10 mouse cellular contexts compared by ENCODE assay signal in the genomic region with DNA sequence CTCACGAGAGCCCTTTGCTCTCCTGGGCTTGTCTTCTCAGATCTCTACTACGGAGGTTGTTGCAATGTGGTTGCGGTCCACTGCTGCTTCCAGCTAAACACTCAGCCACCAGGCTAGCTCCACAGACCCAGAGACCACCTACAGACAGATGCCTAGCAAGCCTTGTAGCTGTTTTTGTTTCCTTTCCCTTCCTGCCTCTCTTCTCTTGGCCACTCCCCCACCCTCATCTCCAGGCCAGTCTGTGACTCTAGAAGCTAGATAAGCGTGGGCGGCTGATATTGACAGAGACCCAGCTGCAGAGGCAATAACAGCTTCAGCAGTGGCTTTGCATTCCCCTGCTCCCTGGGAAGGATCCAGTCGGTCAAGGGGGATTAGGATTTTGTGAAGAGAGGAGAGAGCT. TPM values are rescaled to one million over a fixed set of nuclear protein-coding genes. Genes with fewer than 3 reads are reported as not detected.
DNase-seq lines count a peak whose midpoint lies in the region; ATAC-seq lines count a peak whose summit lies in the region.
"Had no signal": no experiment of that assay in that cellular context is flagged by ENCODE, and none has a peak within 500 bp of the region (broad histone marks: within the 10 kb centered on the region; RNA-seq: fewer than 3 reads in every experiment).

A gene (minus strand): TSS at position 150 of the 400 bp plus-strand sequence.

- H3K36me3 ChIP-seq in intestine, embryonic 14.5 days (ENCODE audit: control insufficient read depth, insufficient read depth, low read length), result no peaks in the 10 kb centered on the region
- no peaks in the 10 kb centered on the region for H3K36me3 ChIP-seq in intestine, embryonic 16.5 days (ENCODE audit: control insufficient read depth, insufficient read depth, low read length)
- no peaks in the 10 kb centered on the region for H3K36me3 ChIP-seq in heart, embryonic 10.5 days
- no peaks in the 10 kb centered on the region for H3K36me3 ChIP-seq in lung, embryonic 15.5 days

- no peaks in the 10 kb centered on the region for H3K27me3 ChIP-seq in intestine, embryonic 14.5 days (replicated peaks; ENCODE audit: control insufficient read depth, insufficient read depth, low read length)
- H3K27me3 ChIP-seq in intestine, embryonic 16.5 days (replicated peaks; ENCODE audit: control insufficient read depth, insufficient read depth, low read length), result no peaks in the 10 kb centered on the region
- no peaks in the 10 kb centered on the region for H3K27me3 ChIP-seq in heart, embryonic 10.5 days (ENCODE audit: insufficient read depth, poor library complexity, severe bottlenecking)
- H3K27me3 ChIP-seq in lung, embryonic 15.5 days, result no peaks in the 10 kb centered on the region

- no peaks in the 10 kb centered on the region for H3K9me3 ChIP-seq in intestine, embryonic 14.5 days (ENCODE audit: control insufficient read depth, low read length)
- no peaks in the 10 kb centered on the region for H3K9me3 ChIP-seq in intestine, embryonic 16.5 days (ENCODE audit: control insufficient read depth, low read length)
- H3K9me3 ChIP-seq in heart, embryonic 10.5 days, result no peaks in the 10 kb centered on the region
- H3K9me3 ChIP-seq in lung, embryonic 15.5 days, result no peaks in the 10 kb centered on the region

- ATAC-seq in intestine, embryonic 14.5 days (replicated peaks; ENCODE audit: low FRiP score, low TSS enrichment, low read depth), result no peak
- no peak; the same call in 1 of the 2 replicates for ATAC-seq in intestine, embryonic 16.5 days
- peak; percentile 87 for ATAC-seq in lung, embryonic 15.5 days (ENCODE audit: borderline replicate concordance, extremely low read depth, low FRiP score, low TSS enrichment)
- ATAC-seq: CD4-positive, CD25-positive, alpha-beta regulatory T cell, adult 4 months had no signal

- 30% methylated on average over 6 of the region's 6 CpGs for WGBS in intestine, embryonic 14.5 days
- 32% methylated on average over 6 of the region's 6 CpGs for WGBS in intestine, embryonic 16.5 days
- WGBS in heart, embryonic 10.5 days, result 12% methylated on average over 6 of the region's 6 CpGs
- WGBS in lung, embryonic 15.5 days, result 19% methylated on average over 6 of the region's 6 CpGs

- H3K4me2 ChIP-seq in intestine, embryonic 14.5 days (ENCODE audit: low read length), result peak within 1 kb of the TSS; percentile 20
- no peak within 1 kb of the TSS for H3K4me2 ChIP-seq in intestine, embryonic 16.5 days (ENCODE audit: low read depth, low read length)
- peak within 1 kb of the TSS; percentile 43 for H3K4me2 ChIP-seq in lung, embryonic 15.5 days

- H3K4me1 ChIP-seq in intestine, embryonic 14.5 days (replicated peaks; ENCODE audit: control insufficient read depth, insufficient read depth, low read length), result no peaks in the 10 kb centered on the region
- no peaks in the 10 kb centered on the region for H3K4me1 ChIP-seq in intestine, embryonic 16.5 days (ENCODE audit: control insufficient read depth, insufficient read depth, low read length)
- peaks cover 8% of the 10 kb centered on the region; the same call in 1 of the 2 replicates for H3K4me1 ChIP-seq in heart, embryonic 10.5 days
- no peaks in the 10 kb centered on the region; the same call in 1 of the 2 replicates for H3K4me1 ChIP-seq in lung, embryonic 15.5 days

- H3K9ac ChIP-seq in intestine, embryonic 14.5 days (ENCODE audit: low read length), result no peak within 1 kb of the TSS
- H3K9ac ChIP-seq in intestine, embryonic 16.5 days (ENCODE audit: low read depth, low read length), result no peak within 1 kb of the TSS
- H3K9ac ChIP-seq in lung, embryonic 15.5 days, result peak within 1 kb of the TSS; percentile 8; the same call in 1 of the 2 replicates

- peak; percentile 53 for DNase-seq in intestine, embryonic 14.5 days (ENCODE audit: low spot score)
- peak; percentile 21 for DNase-seq in brain, adult 2 months (ENCODE audit: low read depth, low spot score)
- DNase-seq in heart, embryonic 10.5 days (ENCODE audit: low spot score), result peak; percentile 75
- DNase-seq in right cerebral cortex, postnatal 36 days (ENCODE audit: low spot score in 2 of 2), result no peak
- no peak for DNase-seq in frontal cortex, postnatal 10 days (ENCODE audit: low spot score in 2 of 2)
- DNase-seq in spleen, postnatal 10 days (ENCODE audit: low spot score in 2 of 2), result no peak
- DNase-seq: layer of hippocampus, adult 9-11 months had no signal

- H3K4me3 ChIP-seq in intestine, embryonic 14.5 days (ENCODE audit: low read depth, low read length), result no peak within 1 kb of the TSS
- no peak within 1 kb of the TSS for H3K4me3 ChIP-seq in intestine, embryonic 16.5 days (ENCODE audit: low read length)
- peak within 1 kb of the TSS; percentile 52 for H3K4me3 ChIP-seq in heart, embryonic 10.5 days
- peak within 1 kb of the TSS; percentile 37 for H3K4me3 ChIP-seq in lung, embryonic 15.5 days

- no peak within 1 kb of the TSS for H3K27ac ChIP-seq in intestine, embryonic 14.5 days (ENCODE audit: low read depth)
- H3K27ac ChIP-seq in intestine, embryonic 16.5 days (ENCODE audit: low read length), result no peak within 1 kb of the TSS
- peak within 1 kb of the TSS; percentile 57 for H3K27ac ChIP-seq in heart, embryonic 10.5 days
- H3K27ac ChIP-seq in lung, embryonic 15.5 days, result peak within 1 kb of the TSS; percentile 41

RNA-seq across cellular contexts. Expression of the gene that starts here (rescaled TPM):
- 0.05 and 0.18 TPM in 2 replicates for polyA plus RNA-seq in intestine, embryonic 14.5 days (2014; fragmentation: Nextera tagmentation; extraction: Ambion mirVana)
- 0.31 TPM in 2 replicates for polyA plus RNA-seq in intestine, embryonic 16.5 days (2015; fragmentation: Nextera tagmentation; extraction: Ambion mirVana)
- polyA plus RNA-seq in heart, embryonic 10.5 days (2016; fragmentation: Nextera tagmentation; extraction: Ambion mirVana), result 0.83 and 0.96 TPM in 2 replicates
- 32.5 and 38.3 TPM in 2 replicates for polyA plus RNA-seq in lung, embryonic 15.5 days (2015; fragmentation: Nextera tagmentation; extraction: Ambion mirVana)
- polyA plus RNA-seq: CD4-positive, CD25-positive, alpha-beta regulatory T cell, adult 4 months had no signal

Comparison
In these comparisons a context has a peak if more than half of its experiments do, and no peak if none do; other contexts are left out.
1. RNA of the gene that starts here (polyA plus RNA-seq): 32.5 to 38.3 TPM in lung, embryonic 15.5 days; 0.83 to 0.96 TPM in heart, embryonic 10.5 days, 0.31 TPM in intestine, embryonic 16.5 days and 0.05 to 0.18 TPM in intestine, embryonic 14.5 days; every median in the first group is over 10 times any median in the second.
2. Peak in DNase-seq and H3K4me2 ChIP-seq in intestine, embryonic 14.5 days; RNA of the gene not detected or under 1 TPM.
3. Peak in DNase-seq, H3K4me3 ChIP-seq and H3K27ac ChIP-seq in heart, embryonic 10.5 days; RNA of the gene not detected or under 1 TPM.